Mouse (Mus musculus) adipose tissue, adult 10 weeks (tissue): Measurements from ENCODE around the gene Lsm14a. TPM values are rescaled to one million over a fixed set of nuclear protein-coding genes. Genes with fewer than 3 reads are reported as not detected.

Experiments
- polyA plus RNA-seq: library from polyadenylated mRNA; stranded (reverse); fragments of 350-450 nt; fragmentation: Illumina TruSeq; extraction: RNeasy Lipid Tissue Mini Kit (QIAGEN cat#74804); gene quantifications from one replicate; pipeline ENCODE4 v1.2.3, GENCODE M21; 2014; ENCODE audit warnings: low read depth, low replicate concordance

The Lsm14a gene
- 73.4 TPM for polyA plus RNA-seq

GRCm38 (mm10) chr7:34393215-34393614, at the start of gene Lsm14a:
Lsm14a (minus strand) TSS chr7:34393315.

GRCm38 (mm10) chr7:34313443-34313875, 79.7 kb downstream of the Lsm14a start, which contains the start of gene 4931406P16Rik:
4931406P16Rik (minus strand) TSS chr7:34313551.

Other genes starting within 250 kb of the Lsm14a start
- 75.8 TPM for gene Uba2, start 223.7 kb downstream of the Lsm14a start, polyA plus RNA-seq
- 18.3 TPM for gene Pdcd2l, start 196.7 kb downstream of the Lsm14a start, polyA plus RNA-seq
- 240 TPM for gene Gpi1, start 163.0 kb downstream of the Lsm14a start, polyA plus RNA-seq
- gene Gm6096, start 142.3 kb downstream of the Lsm14a start, polyA plus RNA-seq, result not detected
- gene 4931406P16Rik, start 79.8 kb downstream of the Lsm14a start, polyA plus RNA-seq, result 33.8 TPM